Mouse (Mus musculus): ENCODE data around the gene Pros1. TPM values are rescaled to one million over a fixed set of nuclear protein-coding genes. Genes with fewer than 3 reads are reported as not detected.

Pros1 gene
- polyA plus RNA-seq (2014; fragmentation: Nextera tagmentation; extraction: Ambion mirVana): 25.5 and 26.9 TPM in 2 replicates

- no peaks in the 10 kb centered on the region for H3K9me3 ChIP-seq (ENCODE audit: control insufficient read depth, low read length)
- H3K4me1 ChIP-seq (replicated peaks; ENCODE audit: control insufficient read depth, insufficient read depth, low read length): no peaks in the 10 kb centered on the region
- H3K27ac ChIP-seq (ENCODE audit: low read depth): peak within 1 kb of the TSS; percentile 47; the same call in 1 of the 2 replicates
- DNase-seq (ENCODE audit: low spot score) (peak; percentile 84), ATAC-seq (replicated peaks; ENCODE audit: low FRiP score, low TSS enrichment, low read depth) (peak; percentile 93)
- H3K36me3 ChIP-seq (ENCODE audit: control insufficient read depth, insufficient read depth, low read length): no peaks in the 10 kb centered on the region
- peak within 1 kb of the TSS; percentile 68 for H3K9ac ChIP-seq (ENCODE audit: low read length)
- H3K27me3 ChIP-seq (replicated peaks; ENCODE audit: control insufficient read depth, insufficient read depth, low read length): no peaks in the 10 kb centered on the region
- H3K4me2 ChIP-seq (ENCODE audit: low read length): peak within 1 kb of the TSS; percentile 88
- 4% methylated on average over 41 of the region's 42 CpGs for WGBS
- peak within 1 kb of the TSS; percentile 64 for H3K4me3 ChIP-seq (ENCODE audit: low read depth, low read length)
Measured at GRCm38 (mm10) chr16:62854191-62855068, at the start of gene Pros1. Gene Pros1 (plus strand): TSS chr16:62854307.

DNA sequence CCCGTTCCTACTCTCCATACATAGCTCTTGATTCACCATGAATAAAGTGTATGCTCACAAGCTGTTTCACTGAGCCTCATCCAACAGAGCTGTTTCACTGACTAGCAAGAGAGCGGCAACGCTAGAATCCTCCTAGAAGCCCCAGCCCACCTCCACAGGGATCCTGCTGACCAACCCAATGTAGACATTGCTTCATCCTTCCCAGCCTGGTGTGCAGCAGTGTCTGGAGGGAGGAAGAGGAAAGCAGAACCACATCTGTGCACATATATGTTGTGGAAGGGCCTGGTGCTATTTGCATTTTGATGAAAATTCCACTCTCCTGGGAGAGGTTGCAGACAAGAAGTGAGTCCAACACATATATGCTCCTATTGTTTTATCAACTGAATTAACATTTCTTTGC is 49.5 kb upstream of the Pros1 start:
- WGBS: 91% methylated on average over 3 of the region's 3 CpGs
- H3K4me3 ChIP-seq (ENCODE audit: low read depth, low read length): no peak overlapping the region

DNA sequence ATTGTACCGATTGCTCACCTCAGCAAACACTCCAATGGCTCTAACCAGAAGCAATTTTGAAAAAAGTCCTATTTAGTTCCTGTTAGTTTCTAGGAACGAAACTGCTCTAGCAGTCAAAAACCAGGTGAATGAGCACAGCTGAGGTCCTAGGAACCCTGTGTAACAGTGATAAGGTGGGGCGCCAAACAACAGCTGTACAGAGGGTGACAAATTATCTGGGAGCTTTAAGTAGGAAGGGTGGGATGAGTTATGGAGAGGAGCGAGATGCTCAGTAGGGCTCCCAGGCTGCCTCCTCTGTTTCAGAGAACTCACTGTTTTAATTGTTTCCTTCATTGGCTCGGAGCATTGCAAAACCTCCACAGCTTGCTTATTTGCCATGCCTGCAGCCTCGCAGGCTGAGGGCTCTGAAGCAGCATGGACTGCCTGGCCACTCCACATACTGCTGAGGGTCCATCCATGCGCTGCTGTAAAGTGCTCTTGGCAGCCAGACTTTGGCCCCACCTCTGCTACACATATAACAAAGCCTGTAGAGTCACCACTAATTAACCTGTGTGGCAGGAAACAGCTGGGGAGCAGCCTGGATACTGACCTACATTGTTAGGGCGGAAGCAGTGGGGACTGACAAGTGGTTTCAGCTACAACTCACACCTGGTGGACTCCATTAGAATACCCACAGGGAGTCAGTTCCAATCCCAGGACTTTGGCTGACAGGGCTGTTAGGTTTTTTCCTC is 46.7 kb upstream of the Pros1 start:
- Histone ChIP-seq H3K4me3 (ENCODE audit: low read depth, low read length) (no peak overlapping the region), H3K27me3 (replicated peaks; ENCODE audit: control insufficient read depth, insufficient read depth, low read length) (no peaks in the 10 kb centered on the region), H3K9me3 (ENCODE audit: control insufficient read depth, low read length) (no peaks in the 10 kb centered on the region), H3K4me2 (ENCODE audit: low read length) (no peak overlapping the region), H3K4me1 (replicated peaks; ENCODE audit: control insufficient read depth, insufficient read depth, low read length) (no peaks in the 10 kb centered on the region; the same call in 1 of the 2 replicates), H3K27ac (ENCODE audit: low read depth) (no peak overlapping the region), H3K36me3 (ENCODE audit: control insufficient read depth, insufficient read depth, low read length) (peaks cover 6% of the 10 kb centered on the region; the same call in 1 of the 2 replicates), H3K9ac (ENCODE audit: low read length) (no peak overlapping the region)
- no peak for DNase-seq (ENCODE audit: low spot score)
- 63% methylated on average over 8 of the region's 8 CpGs for WGBS
- ATAC-seq (replicated peaks; ENCODE audit: low FRiP score, low TSS enrichment, low read depth): no peak

More for the DNA sequence above, 49.5 kb upstream of the Pros1 start:
- ATAC-seq (replicated peaks; ENCODE audit: low FRiP score, low TSS enrichment, low read depth) (no peak), DNase-seq (ENCODE audit: low spot score) (no peak)
- Histone ChIP-seq H3K4me1 (replicated peaks; ENCODE audit: control insufficient read depth, insufficient read depth, low read length) (no peaks in the 10 kb centered on the region; the same call in 1 of the 2 replicates), H3K9me3 (ENCODE audit: control insufficient read depth, low read length) (no peaks in the 10 kb centered on the region), H3K4me2 (ENCODE audit: low read length) (no peak overlapping the region), H3K36me3 (ENCODE audit: control insufficient read depth, insufficient read depth, low read length) (peaks cover 14% of the 10 kb centered on the region), H3K9ac (ENCODE audit: low read length) (no peak overlapping the region), H3K27ac (ENCODE audit: low read depth) (no peak overlapping the region), H3K27me3 (replicated peaks; ENCODE audit: control insufficient read depth, insufficient read depth, low read length) (no peaks in the 10 kb centered on the region)

GRCm38 (mm10) chr16:62810855-62811254 is 43.3 kb upstream of the Pros1 start:
- Histone ChIP-seq H3K4me3 (ENCODE audit: low read depth, low read length) (no peak overlapping the region), H3K4me2 (ENCODE audit: low read length) (no peak overlapping the region), H3K27ac (ENCODE audit: low read depth) (no peak overlapping the region), H3K4me1 (replicated peaks; ENCODE audit: control insufficient read depth, insufficient read depth, low read length) (no peaks in the 10 kb centered on the region; the same call in 1 of the 2 replicates), H3K36me3 (ENCODE audit: control insufficient read depth, insufficient read depth, low read length) (0 out of 2 replicates have a peak, but pooled peaks cover 3% of the 10 kb centered on the region), H3K9me3 (ENCODE audit: control insufficient read depth, low read length) (no peaks in the 10 kb centered on the region), H3K27me3 (replicated peaks; ENCODE audit: control insufficient read depth, insufficient read depth, low read length) (no peaks in the 10 kb centered on the region), H3K9ac (ENCODE audit: low read length) (no peak overlapping the region)
- 89% methylated on average over 4 of the region's 4 CpGs for WGBS
- no peak for DNase-seq (ENCODE audit: low spot score)
- ATAC-seq (replicated peaks; ENCODE audit: low FRiP score, low TSS enrichment, low read depth): no peak

DNA sequence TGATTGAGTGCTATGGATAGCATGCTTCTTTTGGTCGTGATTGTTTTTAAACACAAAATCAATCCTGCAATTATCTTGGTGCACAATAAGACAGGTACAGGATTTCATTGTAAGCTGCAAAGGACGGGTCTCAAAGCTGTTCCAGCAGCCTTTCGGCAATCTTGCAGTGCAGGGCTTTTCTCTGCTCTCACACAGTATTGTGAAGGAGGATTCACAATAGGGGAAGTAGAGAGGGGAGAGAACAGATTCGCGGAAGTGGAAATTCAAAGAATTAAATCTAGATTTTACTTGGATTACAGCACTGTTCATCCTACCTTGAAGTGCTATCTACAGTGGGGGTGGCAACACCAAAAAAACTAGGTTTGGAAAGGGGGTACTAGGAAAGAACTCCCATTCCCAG is 40.3 kb upstream of the Pros1 start:
- no peak for DNase-seq (ENCODE audit: low spot score)
- Histone ChIP-seq H3K4me3 (ENCODE audit: low read depth, low read length) (no peak overlapping the region), H3K36me3 (ENCODE audit: control insufficient read depth, insufficient read depth, low read length) (no peaks in the 10 kb centered on the region), H3K4me1 (replicated peaks; ENCODE audit: control insufficient read depth, insufficient read depth, low read length) (no peaks in the 10 kb centered on the region), H3K9me3 (ENCODE audit: control insufficient read depth, low read length) (no peaks in the 10 kb centered on the region), H3K9ac (ENCODE audit: low read length) (no peak overlapping the region), H3K27me3 (replicated peaks; ENCODE audit: control insufficient read depth, insufficient read depth, low read length) (no peaks in the 10 kb centered on the region), H3K27ac (ENCODE audit: low read depth) (no peak overlapping the region), H3K4me2 (ENCODE audit: low read length) (no peak overlapping the region)
- no peak for ATAC-seq (replicated peaks; ENCODE audit: low FRiP score, low TSS enrichment, low read depth)
- 81% methylated on average over 5 of the region's 5 CpGs for WGBS

DNA sequence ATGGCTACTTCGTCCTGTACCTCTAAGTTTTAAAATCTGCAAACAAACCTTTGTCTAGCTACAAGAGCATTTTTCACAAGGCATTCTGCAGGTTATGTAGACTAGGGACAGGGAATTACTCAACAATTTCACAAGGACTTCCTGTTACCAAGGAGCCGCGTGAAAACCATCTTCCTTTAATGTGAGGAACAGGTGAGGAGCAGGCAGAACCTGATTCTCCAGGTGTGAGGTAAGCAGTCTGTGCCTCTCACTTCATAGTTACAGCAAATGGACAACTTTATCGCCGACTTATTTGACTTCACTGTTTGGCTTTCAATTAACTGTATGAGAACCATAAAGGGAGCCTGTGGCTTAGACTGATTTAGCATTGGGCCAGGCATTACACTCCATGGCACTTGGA is 39.6 kb upstream of the Pros1 start, which contains the start of gene Stx19:
Gene Stx19, plus strand, starts transcription at position 186 of the 400 bp plus-strand sequence.
- Histone ChIP-seq H3K9ac (ENCODE audit: low read length) (no peak within 1 kb of the TSS), H3K9me3 (ENCODE audit: control insufficient read depth, low read length) (no peaks in the 10 kb centered on the region), H3K27ac (ENCODE audit: low read depth) (peak within 1 kb of the TSS; percentile 27; the same call in 1 of the 2 replicates), H3K27me3 (replicated peaks; ENCODE audit: control insufficient read depth, insufficient read depth, low read length) (no peaks in the 10 kb centered on the region), H3K4me1 (replicated peaks; ENCODE audit: control insufficient read depth, insufficient read depth, low read length) (no peaks in the 10 kb centered on the region), H3K36me3 (ENCODE audit: control insufficient read depth, insufficient read depth, low read length) (no peaks in the 10 kb centered on the region), H3K4me2 (ENCODE audit: low read length) (no peak within 1 kb of the TSS), H3K4me3 (ENCODE audit: low read depth, low read length) (no peak within 1 kb of the TSS)
- DNase-seq (ENCODE audit: low spot score) (no peak), ATAC-seq (replicated peaks; ENCODE audit: low FRiP score, low TSS enrichment, low read depth) (peak; percentile 88)
- 52% methylated on average over 5 of the region's 5 CpGs for WGBS

- ATAC-seq (replicated peaks; ENCODE audit: low FRiP score, low TSS enrichment, low read depth) (no peak), DNase-seq (ENCODE audit: low spot score) (no peak)
- Histone ChIP-seq H3K36me3 (ENCODE audit: control insufficient read depth, insufficient read depth, low read length) (no peaks in the 10 kb centered on the region; the same call in 1 of the 2 replicates), H3K9me3 (ENCODE audit: control insufficient read depth, low read length) (no peaks in the 10 kb centered on the region), H3K27me3 (replicated peaks; ENCODE audit: control insufficient read depth, insufficient read depth, low read length) (no peaks in the 10 kb centered on the region), H3K27ac (ENCODE audit: low read depth) (no peak overlapping the region), H3K9ac (ENCODE audit: low read length) (no peak overlapping the region), H3K4me1 (replicated peaks; ENCODE audit: control insufficient read depth, insufficient read depth, low read length) (no peaks in the 10 kb centered on the region), H3K4me3 (ENCODE audit: low read depth, low read length) (no peak overlapping the region), H3K4me2 (ENCODE audit: low read length) (no peak overlapping the region)
- WGBS: 92% methylated on average over 6 of the region's 6 CpGs
Measured at GRCm38 (mm10) chr16:62822472-62822871, 31.6 kb upstream of the Pros1 start.

DNA sequence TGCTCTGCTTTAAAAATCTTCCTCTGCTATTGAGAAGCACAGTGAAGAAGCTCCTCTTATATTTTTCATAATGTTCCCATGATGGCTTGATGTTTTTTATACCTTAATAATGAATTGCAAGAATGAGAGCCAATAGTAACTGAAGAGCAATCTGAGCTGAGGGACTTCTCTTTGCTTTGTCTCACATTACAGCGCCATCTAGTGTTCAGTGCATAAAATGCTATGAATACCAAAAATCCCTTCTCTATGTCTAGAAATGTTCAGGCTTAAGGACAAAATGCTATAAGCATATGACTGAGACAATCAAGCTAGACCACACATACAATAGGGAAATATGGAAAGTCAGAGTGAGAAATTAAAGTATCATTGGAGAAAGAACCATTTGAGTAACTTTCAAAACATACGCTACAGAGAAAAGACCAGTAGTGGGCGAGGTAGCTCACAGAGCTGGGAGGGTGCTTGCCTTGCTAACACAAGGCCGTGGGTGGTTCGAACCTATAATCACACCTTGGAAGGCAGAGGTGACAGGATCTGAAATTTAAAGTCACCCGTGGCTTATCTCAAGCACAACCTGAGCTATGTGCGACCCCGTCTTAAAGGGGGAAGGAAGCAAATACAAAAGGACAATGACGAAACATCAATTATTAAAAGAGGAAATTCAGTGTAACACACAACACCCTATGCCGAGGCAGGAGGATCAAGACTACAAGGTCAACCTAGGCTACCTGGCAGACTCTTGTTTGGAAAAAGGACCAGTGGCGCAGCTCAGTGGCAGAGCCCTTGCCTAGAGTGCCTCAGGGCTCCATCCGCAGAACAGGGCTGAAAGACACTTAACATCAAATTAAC is 27.7 kb upstream of the Pros1 start:
- no peaks in the 10 kb centered on the region for H3K4me1 ChIP-seq (replicated peaks; ENCODE audit: control insufficient read depth, insufficient read depth, low read length)
- H3K4me3 ChIP-seq (ENCODE audit: low read depth, low read length): no peak overlapping the region
- H3K9ac ChIP-seq (ENCODE audit: low read length): no peak overlapping the region
- H3K27me3 ChIP-seq (replicated peaks; ENCODE audit: control insufficient read depth, insufficient read depth, low read length): no peaks in the 10 kb centered on the region
- no peak overlapping the region for H3K27ac ChIP-seq (ENCODE audit: low read depth)
- no peak overlapping the region for H3K4me2 ChIP-seq (ENCODE audit: low read length)
- DNase-seq (ENCODE audit: low spot score) (no peak), ATAC-seq (replicated peaks; ENCODE audit: low FRiP score, low TSS enrichment, low read depth) (0 out of 2 replicates have a peak, but pooled peaks have one; percentile 19)
- no peaks in the 10 kb centered on the region; the same call in 1 of the 2 replicates for H3K36me3 ChIP-seq (ENCODE audit: control insufficient read depth, insufficient read depth, low read length)
- 75% methylated on average over 12 of the region's 12 CpGs for WGBS
- H3K9me3 ChIP-seq (ENCODE audit: control insufficient read depth, low read length): no peaks in the 10 kb centered on the region

All from intestine, embryonic 14.5 days (tissue).